Mouse (Mus musculus) heart, embryonic 13.5 days (tissue): Measurements from ENCODE around the gene 6030408B16Rik. TPM values are rescaled to one million over a fixed set of nuclear protein-coding genes. Genes with fewer than 3 reads are reported as not detected.
A peak's percentile ranks its signal among the peaks of the same experiment; 100 is the strongest.

Experiments used
- ATAC-seq: fragments of 200-750 bp; cut with Nextera tagmentation; 2 replicates; pipeline ENCODE4 v1.8.0; 2017; ENCODE audit warnings: moderate TSS enrichment; ENCODE audit not compliant: insufficient number of reproducible peaks, low FRiP score, low TSS enrichment; ENCODE audit errors: extremely low read depth
- H3K27ac ChIP-seq: fragments of 300-500 bp; sonication (generic); replicated peaks from 2 replicates; pipeline ENCODE4 v1.5.1; 2015; ENCODE audit warnings: moderate library complexity, mild to moderate bottlenecking, inconsistent platforms
- H3K27me3 ChIP-seq: fragments of 300-500 bp; sonication (generic); replicated peaks from 2 replicates; pipeline ENCODE4 v1.6.1; 2015; ENCODE audit warnings: mild to moderate bottlenecking, inconsistent platforms
- H3K36me3 ChIP-seq: fragments of 300-500 bp; sonication (generic); 2 replicates; pipeline ENCODE4 v1.6.1; 2015; ENCODE audit warnings: mild to moderate bottlenecking, inconsistent platforms
- H3K4me1 ChIP-seq: fragments of 300-500 bp; sonication (generic); 2 replicates; pipeline ENCODE4 v1.6.1; 2015; ENCODE audit warnings: inconsistent platforms
- H3K4me2 ChIP-seq: fragments of 300-500 bp; sonication (generic); 2 replicates; pipeline ENCODE4 v1.6.1; 2015; ENCODE audit warnings: inconsistent platforms, mild to moderate bottlenecking, moderate library complexity
- H3K4me3 ChIP-seq: fragments of 300-500 bp; sonication (generic); 2 replicates; pipeline ENCODE4 v1.5.1; 2015; ENCODE audit warnings: moderate library complexity, mild to moderate bottlenecking, inconsistent platforms
- H3K9ac ChIP-seq: fragments of 300-500 bp; sonication (generic); 2 replicates; pipeline ENCODE4 v1.6.1; 2015; ENCODE audit warnings: inconsistent platforms, mild to moderate bottlenecking, moderate library complexity
- H3K9me3 ChIP-seq: fragments of 300-500 bp; sonication (generic); 2 replicates; pipeline ENCODE4 v1.6.1; 2016; ENCODE audit warnings: inconsistent platforms
- WGBS: fragments of 180-500 bp; shearing (Covaris S2); methylation state at CpG from one replicate; pipeline ENCODE4 v1.1.7; 2015; ENCODE audit warnings: mixed read lengths; 5-methylcytosine and 5-hydroxymethylcytosine counted together
- polyA plus RNA-seq: library from polyadenylated mRNA; unstranded; fragments of >200 nt; fragmentation: Nextera tagmentation; extraction: Ambion mirVana; gene quantifications from 2 replicates; pipeline ENCODE4 v1.2.1, GENCODE M21; 2015

6030408B16Rik gene
- polyA plus RNA-seq, 1 experiment from 2014 or later = 3.0 TPM

- WGBS = 64% methylated on average over 7 of the region's 7 CpGs
- no peak overlapping the region for H3K4me3 ChIP-seq
- ATAC-seq = no peak
- H3K4me1 ChIP-seq = peaks cover 57% of the 10 kb centered on the region
- no peaks in the 10 kb centered on the region for H3K36me3 ChIP-seq
- no peaks in the 10 kb centered on the region for H3K9me3 ChIP-seq
- 0 out of 2 replicates have a peak, but pooled peaks cover 2% of the 10 kb centered on the region for H3K27me3 ChIP-seq
- H3K9ac ChIP-seq = peak overlapping the region; percentile 59
- no peak overlapping the region; the same call in 1 of the 2 replicates for H3K4me2 ChIP-seq
- 0 out of 2 replicates have a peak overlapping the region, but pooled peaks have one; percentile 28 for H3K27ac ChIP-seq
These were observed 37.1 kb upstream of the 6030408B16Rik start for GRCm38 (mm10) chr15:101255842-101256462.

- 58% methylated on average over 14 of the region's 14 CpGs for WGBS
- Histone ChIP-seq H3K27me3 (no peaks in the 10 kb centered on the region), H3K4me1 (peaks cover 64% of the 10 kb centered on the region), H3K4me2 (no peak overlapping the region; the same call in 1 of the 2 replicates), H3K27ac (no peak overlapping the region; the same call in 1 of the 2 replicates), H3K36me3 (no peaks in the 10 kb centered on the region), H3K9me3 (no peaks in the 10 kb centered on the region), H3K9ac (peak overlapping the region; percentile 59), H3K4me3 (no peak overlapping the region)
- no peak for ATAC-seq
These were observed 36.4 kb upstream of the 6030408B16Rik start for GRCm38 (mm10) chr15:101256463-101257206.

- Histone ChIP-seq H3K27me3 (no peaks in the 10 kb centered on the region), H3K36me3 (no peaks in the 10 kb centered on the region), H3K4me1 (peaks cover 74% of the 10 kb centered on the region), H3K4me2 (no peak overlapping the region), H3K4me3 (no peak overlapping the region), H3K9ac (peak overlapping the region; percentile 24; the same call in 1 of the 2 replicates), H3K9me3 (no peaks in the 10 kb centered on the region), H3K27ac (no peak overlapping the region)
- no peak for ATAC-seq
- 77% methylated on average over 11 of the region's 11 CpGs for WGBS
These were observed 34.6 kb upstream of the 6030408B16Rik start for GRCm38 (mm10) chr15:101258420-101258819.

- H3K4me1 ChIP-seq = peaks cover 63% of the 10 kb centered on the region
- no peaks in the 10 kb centered on the region for H3K27me3 ChIP-seq
- H3K9ac ChIP-seq = peak overlapping the region; percentile 72
- H3K4me3 ChIP-seq = no peak overlapping the region
- peak overlapping the region; percentile 91 for H3K27ac ChIP-seq
- no peak for ATAC-seq
- H3K9me3 ChIP-seq = no peaks in the 10 kb centered on the region
- H3K4me2 ChIP-seq = no peak overlapping the region
- no peaks in the 10 kb centered on the region for H3K36me3 ChIP-seq
- WGBS = 61% methylated on average over 3 of the region's 3 CpGs
These were observed 33.1 kb upstream of the 6030408B16Rik start for GRCm38 (mm10) chr15:101259922-101260321.

- no peaks in the 10 kb centered on the region for H3K36me3 ChIP-seq
- peaks cover 59% of the 10 kb centered on the region for H3K4me1 ChIP-seq
- H3K9me3 ChIP-seq = no peaks in the 10 kb centered on the region
- peak overlapping the region; percentile 45 for H3K4me2 ChIP-seq
- 28% methylated on average over 10 of the region's 10 CpGs for WGBS
- H3K9ac ChIP-seq = peak overlapping the region; percentile 72
- H3K4me3 ChIP-seq = no peak overlapping the region
- H3K27me3 ChIP-seq = no peaks in the 10 kb centered on the region
- peak overlapping the region; percentile 91 for H3K27ac ChIP-seq
- ATAC-seq = no peak
These were observed 32.6 kb upstream of the 6030408B16Rik start for GRCm38 (mm10) chr15:101260387-101260786.

- WGBS = 17% methylated on average over 13 of the region's 13 CpGs
- Histone ChIP-seq H3K27me3 (no peaks in the 10 kb centered on the region), H3K9ac (peak overlapping the region; percentile 72), H3K4me2 (peak overlapping the region; percentile 45), H3K27ac (peak overlapping the region; percentile 91), H3K9me3 (no peaks in the 10 kb centered on the region), H3K4me3 (no peak overlapping the region), H3K36me3 (no peaks in the 10 kb centered on the region), H3K4me1 (peaks cover 59% of the 10 kb centered on the region)
- ATAC-seq = no peak
These were observed 32.0 kb upstream of the 6030408B16Rik start for GRCm38 (mm10) chr15:101260874-101261622.

GRCm38 (mm10) chr15:101262502-101262901 lies 30.5 kb upstream of the 6030408B16Rik start:
- H3K4me2 ChIP-seq = no peak overlapping the region
- no peaks in the 10 kb centered on the region for H3K27me3 ChIP-seq
- H3K4me3 ChIP-seq = no peak overlapping the region
- WGBS = 66% methylated on average over 5 of the region's 5 CpGs
- no peaks in the 10 kb centered on the region for H3K36me3 ChIP-seq
- no peaks in the 10 kb centered on the region for H3K9me3 ChIP-seq
- ATAC-seq = no peak
- peak overlapping the region; percentile 91 for H3K27ac ChIP-seq
- peaks cover 55% of the 10 kb centered on the region for H3K4me1 ChIP-seq
- H3K9ac ChIP-seq = no peak overlapping the region

- Histone ChIP-seq H3K27me3 (no peaks in the 10 kb centered on the region), H3K9me3 (no peaks in the 10 kb centered on the region), H3K27ac (peak overlapping the region; percentile 94), H3K4me3 (peak overlapping the region; percentile 68), H3K4me2 (peak overlapping the region; percentile 89), H3K4me1 (peaks cover 53% of the 10 kb centered on the region), H3K36me3 (peaks cover 17% of the 10 kb centered on the region), H3K9ac (peak overlapping the region; percentile 88)
- WGBS = under 1% methylated on average over 49 of the region's 57 CpGs
- peak; percentile 78 for ATAC-seq
These were observed 26.7 kb upstream of the 6030408B16Rik start for GRCm38 (mm10) chr15:101266132-101266963.

GRCm38 (mm10) chr15:101267053-101268032 lies 25.7 kb upstream of the 6030408B16Rik start:
- 3% methylated on average over 25 of the region's 25 CpGs for WGBS
- H3K4me1 ChIP-seq = peaks cover 43% of the 10 kb centered on the region
- no peak for ATAC-seq

More at GRCm38 (mm10) chr15:101267053-101268032, 25.7 kb upstream of the 6030408B16Rik start:
- H3K36me3 ChIP-seq = peaks cover 27% of the 10 kb centered on the region
- no peaks in the 10 kb centered on the region for H3K27me3 ChIP-seq
- peak overlapping the region; percentile 88 for H3K9ac ChIP-seq
- H3K4me3 ChIP-seq = peak overlapping the region; percentile 68
- peak overlapping the region; percentile 78 for H3K27ac ChIP-seq
- no peaks in the 10 kb centered on the region for H3K9me3 ChIP-seq
- H3K4me2 ChIP-seq = peak overlapping the region; percentile 89
